Mouse (Mus musculus): ENCODE results near the gene Ndufs8.
"Not testable (repeated sequence)": the region's sequence is repeated elsewhere in the genome, so short reads cannot be mapped to it uniquely, and the experiment has no call there.

The Ndufs8 gene

DNA sequence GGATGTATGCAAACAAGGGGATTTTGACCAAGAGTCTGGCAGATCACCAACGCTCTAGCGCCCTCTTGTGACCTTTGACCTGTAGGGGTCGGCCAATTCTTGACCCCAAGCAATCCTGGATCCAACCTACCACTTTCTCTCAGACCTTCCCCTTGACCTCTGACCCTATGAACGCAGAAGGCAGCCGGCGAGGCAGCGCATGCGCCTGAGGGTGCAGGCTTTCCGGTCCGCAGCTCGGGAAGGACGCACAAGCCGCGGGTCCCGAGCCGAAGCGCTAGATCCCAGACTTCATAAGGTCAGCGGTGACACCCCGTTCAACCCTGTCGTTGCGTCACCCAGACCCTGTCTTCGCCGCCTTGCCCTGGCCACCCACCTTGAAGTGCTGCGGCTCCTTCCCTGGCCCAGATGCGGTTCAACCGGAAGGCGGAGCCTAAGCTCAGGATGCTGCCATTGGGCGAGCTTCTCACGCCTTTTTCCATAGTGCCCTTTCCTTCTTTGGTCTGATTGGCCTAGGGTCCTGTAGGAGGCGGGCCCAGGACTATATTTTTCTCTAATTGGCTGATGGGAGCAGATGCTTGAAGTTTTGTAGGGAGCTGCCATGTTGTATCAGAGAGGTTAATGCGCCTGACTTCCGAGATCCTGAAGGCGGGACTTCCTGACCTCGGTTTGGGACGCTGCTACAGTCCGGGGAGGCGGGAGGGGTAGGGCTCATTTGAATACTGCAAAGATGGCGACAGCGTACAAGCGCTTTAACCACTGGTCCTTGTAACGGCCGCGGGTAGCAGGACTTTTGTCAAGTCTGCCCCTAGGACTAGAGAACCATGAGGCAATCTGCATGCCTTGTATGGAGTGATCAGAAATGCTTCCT, at the start of gene Ndufs8:
Ndufs8 (minus strand) TSS at position 438 of the 868 bp plus-strand sequence.
- peak; percentile 97 for DNase-seq (ENCODE audit: extremely low spot score, low read depth, low spot score)

DNA sequence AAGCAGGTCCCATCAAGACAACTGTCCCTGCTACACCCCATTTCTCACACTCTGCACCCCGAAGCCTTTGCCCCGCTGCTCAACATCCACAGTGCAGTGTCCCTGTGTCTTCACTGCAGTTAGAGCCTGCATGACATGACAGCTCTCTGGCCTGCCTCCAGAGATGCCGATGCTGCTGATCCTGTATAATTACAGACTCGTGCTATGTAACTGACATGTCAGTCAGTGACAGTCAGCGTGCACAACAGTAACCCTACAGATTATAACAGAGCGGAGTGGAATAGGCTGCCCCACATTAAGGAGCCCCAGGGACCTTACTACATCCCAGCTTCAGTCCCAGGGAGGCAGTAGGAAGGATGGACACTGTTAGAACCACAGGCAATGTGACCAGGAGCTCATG, 49.2 kb upstream of the Ndufs8 start:
- DNase-seq (ENCODE audit: extremely low spot score, low read depth, low spot score), result not testable (repeated sequence)

DNA sequence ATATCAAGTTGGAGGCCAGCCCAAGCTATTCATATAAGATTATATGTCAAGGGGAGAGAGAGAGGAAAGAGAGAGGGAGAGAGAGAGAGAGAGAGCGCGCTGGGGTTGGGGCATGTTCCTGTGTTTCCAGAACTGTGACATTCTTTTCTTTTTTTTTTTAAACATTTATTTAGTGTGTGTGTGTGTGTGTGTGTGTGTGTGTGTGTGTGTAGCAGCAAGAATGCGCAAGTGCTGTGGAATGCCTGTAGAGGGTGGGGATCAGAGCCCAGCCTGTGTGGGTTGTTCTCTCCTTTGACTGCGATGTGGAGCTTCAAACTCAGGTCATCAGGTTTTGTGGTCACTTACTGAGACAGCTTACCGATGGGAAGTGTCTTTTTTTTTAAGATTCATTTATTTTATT, 47.6 kb upstream of the Ndufs8 start:
- DNase-seq (ENCODE audit: extremely low spot score, low read depth, low spot score), result no peak

DNA sequence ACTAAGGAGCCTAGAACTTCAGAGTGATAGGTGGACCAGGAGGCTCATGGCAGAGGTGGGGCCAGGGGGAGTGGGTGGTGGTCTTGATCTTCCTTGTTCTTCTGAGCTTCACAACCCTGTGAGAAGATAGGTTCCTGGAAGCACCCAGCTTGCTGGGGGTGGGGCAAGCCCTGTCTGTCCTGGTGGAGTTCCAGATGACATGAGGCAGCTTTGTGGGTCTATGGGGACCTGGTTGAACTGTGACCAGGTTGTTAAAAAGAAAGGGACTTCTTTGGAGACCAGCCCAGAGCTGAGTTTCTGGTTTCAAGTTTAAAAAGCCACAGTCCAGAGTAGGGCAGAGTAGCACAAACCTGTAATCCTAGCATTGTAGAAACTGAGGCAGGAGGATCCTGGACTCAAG, 46.5 kb upstream of the Ndufs8 start:
- DNase-seq (ENCODE audit: extremely low spot score, low read depth, low spot score), result no peak

DNA sequence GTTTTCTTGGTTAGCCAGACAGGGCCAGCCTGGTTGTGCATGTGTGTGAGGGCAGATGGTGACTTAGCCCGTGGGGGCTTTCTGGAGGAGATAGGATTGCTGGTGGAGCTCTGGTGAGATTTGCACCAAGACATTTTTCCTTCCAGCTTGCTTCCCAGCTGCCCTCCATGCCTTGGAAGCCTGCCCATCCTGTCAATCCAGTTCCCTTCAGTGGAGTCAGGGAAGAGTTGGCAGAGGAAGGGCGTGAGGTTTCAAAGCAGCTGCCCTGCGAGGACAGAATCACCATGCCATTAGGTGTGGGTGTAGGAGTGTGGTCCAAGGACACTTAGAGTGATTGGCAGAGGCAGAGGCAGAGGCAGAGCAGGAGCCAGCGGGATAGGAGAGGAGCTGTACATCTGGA, 45.9 kb upstream of the Ndufs8 start, which contains the start of gene Aldh3b3:
Aldh3b3 (plus strand) TSS at position 176 of the 400 bp plus-strand sequence.
- no peak for DNase-seq (ENCODE audit: extremely low spot score, low read depth, low spot score)

DNA sequence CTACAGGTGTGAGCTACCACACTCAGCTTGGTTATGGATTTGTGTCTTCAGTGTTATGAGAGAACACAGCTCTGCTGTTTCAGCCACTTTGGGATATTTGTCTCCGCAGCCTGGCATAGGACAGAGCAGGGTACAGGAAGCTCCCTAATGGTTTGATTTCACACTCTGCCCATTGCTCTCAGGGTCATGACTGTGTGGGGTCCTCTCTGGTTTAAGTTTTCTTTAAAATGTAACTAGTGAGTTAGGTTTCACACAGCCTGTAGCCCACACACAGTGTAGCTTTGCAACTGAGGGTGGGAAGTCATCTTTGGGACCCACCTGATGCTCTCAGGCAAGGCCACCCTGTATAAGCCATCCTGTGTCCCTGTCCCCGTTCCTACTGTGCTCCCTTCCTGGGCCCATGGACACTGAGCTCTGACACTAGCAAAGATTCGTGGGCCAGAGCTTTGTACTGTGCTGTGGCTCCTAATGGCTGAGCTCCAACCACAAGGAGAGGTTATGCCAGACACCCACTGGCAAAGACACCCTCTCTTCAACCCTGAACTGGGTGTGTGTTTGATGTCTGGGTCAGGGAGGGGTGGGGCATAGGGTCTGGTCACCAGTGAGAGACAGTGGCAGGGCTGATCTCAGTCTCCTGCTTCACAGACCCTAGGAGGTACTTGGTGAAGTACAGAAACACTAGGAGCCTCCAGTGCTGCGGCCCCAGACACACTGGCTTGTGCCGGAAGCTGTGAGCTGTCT, 44.9 kb upstream of the Ndufs8 start:
- DNase-seq (ENCODE audit: extremely low spot score, low read depth, low spot score), result not testable (repeated sequence)

DNA sequence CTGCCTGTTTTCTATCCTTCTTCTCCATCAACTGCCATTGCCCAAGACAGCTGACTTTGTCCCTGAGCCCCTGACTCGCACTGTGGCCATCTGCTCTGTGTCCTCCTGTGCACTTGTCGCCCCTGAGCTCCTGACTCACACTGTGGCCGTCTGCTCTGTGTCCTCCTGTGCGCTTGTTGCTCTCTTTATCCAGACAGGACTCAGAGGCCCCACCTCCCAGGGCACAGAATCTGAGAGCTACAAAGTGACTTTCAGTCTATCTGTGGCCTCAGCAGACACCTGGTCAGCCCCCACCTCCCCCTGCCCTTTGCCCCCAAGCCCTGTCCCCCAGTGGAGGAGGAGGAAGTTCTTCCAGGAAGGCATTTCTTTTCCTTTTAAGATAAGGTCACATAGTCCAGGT, 43.2 kb upstream of the Ndufs8 start:
- DNase-seq (ENCODE audit: extremely low spot score, low read depth, low spot score), result no peak

DNA sequence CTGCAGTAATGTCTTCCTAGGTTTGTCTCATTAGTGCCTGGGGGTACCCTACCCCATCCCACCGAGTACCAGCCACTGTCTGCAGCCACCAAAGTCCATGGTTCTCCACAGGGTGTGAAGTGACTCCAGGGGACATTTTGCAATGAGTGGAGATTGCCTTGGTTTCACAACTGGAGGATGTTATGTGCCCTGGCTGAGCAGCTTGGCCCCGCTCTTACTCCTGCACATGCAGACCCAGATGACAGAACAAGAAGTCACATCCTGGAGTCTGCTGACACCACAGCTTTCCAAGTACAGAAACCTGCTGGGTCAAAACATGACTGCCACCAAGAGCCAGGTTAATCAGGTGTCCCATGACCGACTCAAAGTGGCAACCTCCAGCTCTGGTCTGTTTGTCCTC, 42.5 kb upstream of the Ndufs8 start:
- no peak for DNase-seq (ENCODE audit: extremely low spot score, low read depth, low spot score)

DNA sequence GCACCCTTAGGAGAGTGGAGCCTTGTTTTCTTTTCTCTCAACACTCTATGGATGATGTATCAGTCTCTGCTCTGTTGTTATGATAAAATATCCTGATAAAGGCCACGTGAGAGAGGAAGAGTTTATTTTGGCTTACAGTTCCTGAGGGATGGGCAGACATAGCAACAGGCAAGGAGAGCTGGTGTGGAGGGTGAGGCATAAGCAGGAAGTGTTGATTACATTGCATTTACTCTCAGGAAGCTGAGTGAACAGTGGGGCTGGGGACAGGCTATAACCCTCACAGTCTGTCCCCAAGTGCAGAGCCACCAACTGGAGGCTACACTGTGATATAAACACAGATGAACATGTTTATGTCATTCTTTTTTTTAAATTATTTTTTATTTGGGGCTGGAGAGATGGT, 39.5 kb upstream of the Ndufs8 start:
- DNase-seq (ENCODE audit: extremely low spot score, low read depth, low spot score), result no peak

DNA sequence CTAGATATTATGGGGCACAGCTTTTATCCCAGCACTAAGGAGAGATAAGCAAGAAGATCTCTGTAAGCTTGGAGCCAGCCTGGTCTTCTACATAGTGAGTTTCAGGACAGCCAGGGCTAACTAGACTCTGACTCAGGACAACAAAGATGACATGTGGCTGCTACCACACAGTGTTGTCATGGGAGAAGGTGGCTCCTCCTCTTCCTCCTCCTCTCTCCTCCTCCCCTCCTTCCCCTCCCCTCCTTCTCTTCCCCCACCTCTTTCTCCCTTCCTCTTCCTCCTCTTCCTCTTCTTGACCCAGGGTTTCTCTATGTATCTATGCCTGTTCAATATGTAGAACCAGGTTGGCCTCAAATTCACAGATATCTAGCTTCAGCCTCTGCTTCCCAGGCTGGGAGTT, 38.9 kb upstream of the Ndufs8 start:
- DNase-seq (ENCODE audit: extremely low spot score, low read depth, low spot score), result no peak

DNA sequence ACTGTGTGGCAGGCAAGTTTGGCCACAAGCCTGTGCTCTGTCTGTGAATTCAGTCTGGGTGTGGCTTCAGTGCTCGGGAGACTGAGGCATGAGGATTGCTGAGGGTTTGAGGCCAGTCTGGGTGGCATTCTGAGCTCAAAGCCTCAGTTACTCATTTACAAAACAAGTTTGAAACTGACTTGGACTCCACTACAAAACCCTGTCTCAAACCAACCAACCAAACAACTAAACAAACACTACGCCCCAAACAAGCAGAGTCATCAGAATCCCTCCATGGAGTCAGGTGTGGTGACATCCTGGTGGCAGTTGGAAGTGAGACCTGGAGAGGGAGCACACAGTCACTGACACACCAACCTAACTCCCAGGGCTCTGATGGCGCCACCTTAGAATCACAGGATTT, 37.8 kb upstream of the Ndufs8 start:
- DNase-seq (ENCODE audit: extremely low spot score, low read depth, low spot score), result no peak

DNA sequence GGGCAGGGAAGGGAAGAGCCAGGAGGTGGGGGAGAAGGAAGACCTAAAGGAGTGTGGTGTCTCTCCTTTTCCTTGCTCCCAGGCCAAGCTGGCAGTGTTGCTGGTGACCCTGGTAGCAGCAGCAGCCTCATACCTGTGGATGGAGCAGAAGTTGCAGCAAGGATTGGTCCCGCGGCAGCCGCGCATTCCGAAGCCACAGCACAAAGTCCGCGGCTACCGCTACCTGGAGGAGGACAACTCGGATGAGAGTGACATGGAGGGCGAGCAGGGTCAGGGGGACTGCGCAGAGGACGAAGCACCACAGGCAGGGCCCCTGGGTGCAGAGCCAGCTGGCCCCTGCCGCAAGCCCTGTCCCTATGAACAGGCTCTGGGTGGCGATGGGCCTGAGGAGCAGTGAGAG, 36.0 kb upstream of the Ndufs8 start:
- no peak for DNase-seq (ENCODE audit: extremely low spot score, low read depth, low spot score)

DNA sequence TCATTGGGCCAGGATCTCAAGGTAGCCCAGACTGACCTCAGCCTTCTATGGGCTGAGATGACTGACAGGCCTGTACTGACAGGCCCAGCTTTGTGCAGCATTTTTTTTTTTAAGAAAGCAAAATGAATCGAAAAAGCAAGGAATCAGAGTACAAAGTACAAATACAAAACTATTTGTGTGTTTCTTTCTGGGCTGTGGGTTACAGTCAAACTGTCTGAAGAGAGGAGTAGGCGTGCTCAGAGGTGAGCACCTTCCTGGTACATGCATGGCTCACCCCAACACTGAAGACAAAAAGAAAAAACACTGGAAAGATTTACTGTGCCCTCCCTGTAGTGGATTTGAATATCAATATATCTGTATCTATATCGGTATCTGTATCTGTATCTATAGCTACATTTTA, 35.2 kb upstream of the Ndufs8 start:
- DNase-seq (ENCODE audit: extremely low spot score, low read depth, low spot score), result no peak

DNA sequence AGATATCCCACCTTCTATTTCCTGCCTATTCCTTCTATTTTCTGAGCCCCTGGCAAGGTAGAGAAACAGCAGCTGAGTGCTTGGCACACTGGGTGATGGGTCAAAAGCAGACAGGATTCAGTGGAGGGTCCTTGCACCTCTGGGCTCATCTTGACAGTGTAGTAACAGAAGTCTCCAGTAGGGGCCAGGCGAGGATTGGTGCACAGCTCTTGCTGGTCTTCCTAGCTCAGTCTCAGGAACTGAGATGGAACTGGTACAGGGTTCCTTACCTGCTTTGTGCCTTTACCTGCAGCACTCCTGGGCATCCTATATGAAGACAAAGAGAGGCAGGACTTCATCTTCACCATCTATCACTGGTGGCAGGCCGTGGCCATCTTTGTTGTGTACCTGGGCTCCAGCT, 34.1 kb upstream of the Ndufs8 start:
- DNase-seq (ENCODE audit: extremely low spot score, low read depth, low spot score), result peak; percentile 35

DNA sequence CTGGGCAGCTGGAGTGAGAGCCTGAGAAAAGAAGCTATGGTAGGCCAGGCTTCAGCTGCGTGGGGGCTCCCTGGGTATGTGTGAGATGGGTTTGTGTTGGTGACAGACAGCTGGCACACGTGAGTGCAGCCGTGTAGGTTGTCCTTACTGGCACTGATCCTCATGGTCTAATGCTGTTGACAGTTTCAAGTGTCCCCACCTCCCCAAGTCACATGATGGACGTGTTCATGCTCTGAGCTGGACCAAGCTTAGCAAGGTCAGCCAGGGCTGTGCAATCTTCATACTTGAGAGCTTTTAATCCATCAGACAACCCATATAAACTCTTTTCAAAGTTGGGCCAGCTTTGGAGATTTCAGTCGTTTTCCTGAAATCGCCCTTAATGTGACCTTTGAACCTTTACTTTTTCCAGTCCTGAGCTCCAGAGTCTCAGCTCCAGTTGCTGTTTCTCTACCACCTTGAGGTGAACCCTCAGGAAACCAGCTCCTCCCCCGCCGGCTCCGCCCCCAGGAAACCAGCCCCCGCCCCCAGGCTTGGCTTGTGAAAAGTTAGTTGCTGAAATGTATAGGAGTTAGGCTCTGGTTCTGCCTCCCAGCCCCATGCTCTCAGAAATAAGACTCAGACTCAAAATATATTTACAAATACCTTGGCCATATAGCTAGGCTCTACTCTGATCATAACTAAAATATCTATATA, 33.4 kb upstream of the Ndufs8 start:
- no peak for DNase-seq (ENCODE audit: extremely low spot score, low read depth, low spot score)

DNA sequence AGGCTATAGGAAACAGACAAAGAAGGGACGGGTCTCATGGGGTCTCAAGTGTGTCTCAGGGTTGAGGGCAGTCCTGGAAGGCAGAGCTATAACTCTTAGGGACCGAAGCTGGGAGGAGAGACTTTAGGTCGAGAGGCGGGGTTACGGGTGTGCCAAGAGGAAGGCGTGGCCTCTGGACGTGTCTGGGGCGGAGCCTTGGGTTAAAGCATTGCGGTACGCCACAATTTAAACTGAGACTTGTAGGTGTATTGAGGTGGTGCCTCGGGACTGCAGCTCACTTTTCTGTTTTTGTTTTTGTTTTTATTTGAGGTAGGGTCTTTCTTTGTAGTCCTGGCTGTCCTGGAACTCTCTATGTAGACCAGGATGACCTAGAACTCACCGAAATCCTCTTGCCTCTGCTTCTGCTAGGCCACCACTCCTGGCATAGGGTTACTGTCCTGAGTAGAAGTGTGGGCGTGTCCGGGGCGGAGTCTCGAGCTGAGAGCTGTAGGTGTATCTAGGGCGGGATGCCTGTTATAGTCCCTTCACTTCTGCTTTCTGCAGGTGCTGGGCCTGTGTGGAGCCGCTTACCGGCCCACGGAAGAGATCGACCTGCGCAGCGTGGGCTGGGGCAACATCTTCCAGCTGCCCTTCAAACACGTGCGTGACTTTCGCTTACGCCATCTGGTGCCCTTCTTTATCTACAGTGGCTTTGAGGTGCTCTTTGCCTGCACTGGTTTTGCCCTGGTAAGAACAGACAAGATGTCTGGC, 30.6 kb upstream of the Ndufs8 start:
- DNase-seq (ENCODE audit: extremely low spot score, low read depth, low spot score), result no peak

DNA sequence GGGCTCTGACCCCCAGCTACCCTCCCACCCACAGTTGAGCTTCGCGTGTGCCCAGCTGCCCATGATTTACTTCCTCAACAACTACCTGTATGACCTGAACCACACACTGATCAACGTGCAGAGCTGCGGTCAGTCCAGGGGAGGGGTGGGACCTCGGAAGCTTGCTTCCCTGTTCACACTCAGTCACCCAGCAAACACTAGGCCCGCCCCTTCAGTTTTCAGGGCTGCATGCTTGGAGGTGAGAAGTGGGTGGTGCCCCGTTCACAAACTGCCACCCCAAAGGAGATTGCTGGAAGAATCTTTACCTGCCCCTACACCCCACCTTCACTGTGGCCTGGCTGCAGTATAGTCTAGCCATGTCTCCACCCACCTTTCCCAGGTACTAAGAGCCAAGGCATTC, 29.7 kb upstream of the Ndufs8 start:
- no peak for DNase-seq (ENCODE audit: extremely low spot score, low read depth, low spot score)

DNA sequence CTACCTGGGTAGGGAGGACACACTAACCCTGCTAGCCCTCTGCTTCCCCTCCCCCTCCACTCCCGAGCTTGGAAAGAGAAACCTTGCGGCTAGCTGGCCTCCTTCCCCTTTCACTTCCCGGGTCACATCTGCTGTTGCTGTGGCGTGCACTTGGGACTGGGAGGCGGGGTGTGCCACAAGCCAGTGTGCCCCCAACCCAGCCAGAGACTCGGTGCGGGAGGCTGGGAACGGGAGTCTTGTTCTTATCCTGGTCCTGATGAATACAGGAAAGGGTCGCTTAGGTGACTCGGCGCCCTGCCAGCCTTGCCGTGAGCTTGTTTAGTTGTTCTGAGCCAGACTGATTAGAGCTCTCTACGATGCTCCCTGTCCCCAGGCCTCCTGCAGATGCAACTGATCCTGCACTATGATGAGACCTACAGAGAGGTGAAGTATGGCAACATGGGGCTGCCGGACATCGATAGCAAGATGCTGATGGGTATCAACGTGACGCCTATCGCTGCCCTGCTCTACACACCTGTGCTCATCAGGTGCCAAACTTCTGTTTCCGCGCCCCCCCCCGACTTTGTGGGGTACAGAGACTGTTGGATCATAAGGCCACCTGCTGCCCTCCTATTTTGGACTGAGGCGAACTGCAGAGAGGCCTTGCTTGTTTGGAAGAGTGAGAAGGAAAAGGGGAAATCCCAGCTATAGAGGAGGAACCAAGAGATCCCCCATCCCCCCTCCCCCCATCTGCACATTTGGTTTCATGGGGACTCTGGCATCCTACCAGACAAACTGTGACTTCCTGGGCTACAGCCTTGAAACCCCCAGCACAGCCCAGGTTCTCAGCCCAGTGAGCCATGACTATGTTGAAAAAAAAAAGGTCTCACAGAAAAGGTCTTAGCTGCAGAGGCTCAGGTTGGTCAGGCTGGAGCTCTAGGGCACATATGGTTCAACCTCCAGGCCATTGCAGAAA, 23.6 kb upstream of the Ndufs8 start:
- no peak for DNase-seq (ENCODE audit: extremely low spot score, low read depth, low spot score)

DNA sequence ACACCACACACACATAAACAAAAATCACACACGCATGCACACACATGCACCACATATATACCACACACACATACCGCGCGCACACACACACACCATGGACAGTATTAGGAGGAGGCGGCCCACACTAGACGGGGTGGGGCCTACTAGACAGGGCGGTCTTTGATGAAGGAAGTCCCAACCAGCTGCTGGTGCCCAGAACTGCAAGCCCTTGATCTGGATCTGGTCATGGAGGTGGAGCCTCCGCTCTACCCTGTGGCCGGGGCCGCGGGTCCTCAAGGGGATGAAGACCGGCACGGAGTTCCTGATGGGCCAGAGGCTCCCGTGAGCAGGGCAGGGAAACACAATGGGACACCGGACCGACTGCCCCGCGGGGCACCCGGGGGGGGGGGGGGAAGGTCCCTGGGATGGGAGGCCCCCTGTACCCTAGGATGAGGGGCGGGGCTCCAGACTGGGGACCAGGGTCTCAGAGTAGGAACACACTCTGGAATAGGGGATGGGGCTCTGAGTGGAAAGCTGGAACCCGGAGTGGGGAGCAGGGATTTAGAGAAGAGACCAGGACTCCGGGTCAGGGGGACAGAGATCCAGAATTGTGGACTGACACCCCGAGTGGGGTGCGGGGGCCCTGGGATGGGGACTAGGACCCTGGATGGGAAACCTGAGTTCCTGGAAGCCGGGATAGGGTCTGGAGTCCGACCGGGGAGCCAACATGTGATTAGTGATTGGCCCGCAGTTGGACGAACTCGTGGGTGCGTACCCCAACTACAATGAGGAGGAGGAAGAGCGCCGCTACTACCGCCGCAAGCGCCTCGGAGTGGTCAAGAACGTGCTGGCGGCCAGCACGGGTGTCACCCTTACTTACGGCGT, 22.7 kb upstream of the Ndufs8 start, which contains the start of gene Unc93b1:
Unc93b1 (plus strand) TSS at position 155 of the 864 bp plus-strand sequence.
- DNase-seq (ENCODE audit: extremely low spot score, low read depth, low spot score), result no peak

All from hindlimb bud, embryonic 11.5 days (tissue).